Mouse (Mus musculus) CH12F3 (cell line): ENCODE results near the gene Numb.

ENCODE experiments used
- in situ Hi-C: fragments of 300-500 bp; cut with MboI; formaldehyde crosslinking; loops from 2 replicates; pipeline ENCODE4 v1.14.3; 2020; ENCODE audit warnings: low sequenced_read_pairs

Numb gene

DNA sequence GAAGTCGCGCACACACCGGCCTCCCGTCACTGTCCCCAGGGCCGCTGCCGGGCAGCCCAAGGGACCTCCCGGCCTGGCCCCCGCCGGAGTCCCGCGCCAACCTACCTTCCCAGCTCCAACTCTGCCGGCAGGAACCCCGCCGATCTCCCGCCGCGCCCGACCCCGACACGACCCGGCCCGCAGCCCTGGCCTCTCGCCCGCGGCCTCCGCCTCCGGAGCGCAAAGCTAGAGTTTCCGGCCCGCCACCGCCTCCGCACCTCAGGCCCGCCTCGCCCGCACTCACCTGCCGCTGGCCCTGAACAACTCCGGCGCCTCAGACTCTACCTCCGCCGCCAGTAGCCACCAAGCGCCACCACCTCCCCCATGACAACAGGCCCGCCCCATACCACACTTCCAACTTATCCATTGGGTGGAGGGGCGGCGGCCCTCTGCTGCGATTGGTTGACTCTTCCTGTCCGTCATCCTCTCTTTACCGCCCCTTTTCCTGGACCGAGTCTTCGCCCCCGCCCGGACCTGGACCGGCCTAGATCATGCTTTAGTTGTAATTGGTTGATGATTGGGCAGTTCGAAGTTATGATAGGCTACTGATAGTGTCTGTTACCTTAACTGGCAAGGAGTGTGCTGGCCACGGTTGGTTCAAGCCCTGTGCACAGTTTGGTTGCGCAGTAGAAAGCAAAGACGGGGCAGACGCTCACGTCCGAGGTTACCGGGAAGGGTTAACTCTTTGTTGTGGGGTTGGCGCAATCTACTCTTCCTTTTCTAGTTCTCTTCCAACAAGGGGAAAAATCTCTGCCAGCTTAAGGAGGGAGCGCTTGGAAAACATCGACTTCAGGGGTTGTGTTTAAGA is at the start of gene Numb:
Gene Numb (minus strand): TSS at position 400 of the 847 bp plus-strand sequence.
- in situ Hi-C loops: no loop called here

DNA sequence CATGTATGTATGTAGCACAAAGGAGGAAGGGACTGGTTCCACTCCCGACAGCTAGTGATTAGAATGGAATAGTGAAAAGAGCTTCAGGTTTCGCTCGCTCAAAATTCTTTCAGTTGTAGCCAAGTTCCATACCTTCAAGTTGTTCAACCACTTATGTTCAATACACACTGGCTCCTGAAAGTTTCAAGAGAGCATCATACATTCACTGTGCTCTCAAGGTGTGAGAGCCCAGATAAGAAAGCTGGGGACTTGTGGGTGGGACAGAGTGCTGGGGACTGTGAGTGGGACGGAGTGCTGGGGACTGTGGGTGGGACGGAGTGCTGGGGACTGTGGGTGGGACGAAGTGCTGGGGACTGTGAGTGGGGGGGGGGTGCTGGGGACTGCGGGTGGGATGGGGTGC is 43.5 kb upstream of the Numb start:
- in situ Hi-C loops: no loop called here

DNA sequence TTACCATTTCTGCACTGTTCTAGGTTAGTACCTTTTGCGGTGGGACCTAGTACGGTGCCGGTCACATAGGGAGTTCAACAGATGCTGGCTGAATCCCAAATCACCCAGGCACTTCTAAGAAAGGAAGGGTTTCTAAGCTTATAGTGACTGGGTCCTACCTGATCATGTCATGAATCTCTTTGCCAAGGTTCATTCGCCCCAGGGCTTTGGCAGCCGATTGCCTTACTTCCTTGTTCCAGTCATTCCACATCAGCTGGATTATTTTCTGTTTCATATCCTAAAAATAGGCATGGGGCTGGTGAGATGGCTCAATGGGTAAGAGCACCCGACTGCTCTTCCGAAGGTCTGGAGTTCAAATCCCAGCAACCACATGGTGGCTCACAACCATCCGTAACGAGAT is 36.5 kb upstream of the Numb start:
- in situ Hi-C loops: no loop called here

DNA sequence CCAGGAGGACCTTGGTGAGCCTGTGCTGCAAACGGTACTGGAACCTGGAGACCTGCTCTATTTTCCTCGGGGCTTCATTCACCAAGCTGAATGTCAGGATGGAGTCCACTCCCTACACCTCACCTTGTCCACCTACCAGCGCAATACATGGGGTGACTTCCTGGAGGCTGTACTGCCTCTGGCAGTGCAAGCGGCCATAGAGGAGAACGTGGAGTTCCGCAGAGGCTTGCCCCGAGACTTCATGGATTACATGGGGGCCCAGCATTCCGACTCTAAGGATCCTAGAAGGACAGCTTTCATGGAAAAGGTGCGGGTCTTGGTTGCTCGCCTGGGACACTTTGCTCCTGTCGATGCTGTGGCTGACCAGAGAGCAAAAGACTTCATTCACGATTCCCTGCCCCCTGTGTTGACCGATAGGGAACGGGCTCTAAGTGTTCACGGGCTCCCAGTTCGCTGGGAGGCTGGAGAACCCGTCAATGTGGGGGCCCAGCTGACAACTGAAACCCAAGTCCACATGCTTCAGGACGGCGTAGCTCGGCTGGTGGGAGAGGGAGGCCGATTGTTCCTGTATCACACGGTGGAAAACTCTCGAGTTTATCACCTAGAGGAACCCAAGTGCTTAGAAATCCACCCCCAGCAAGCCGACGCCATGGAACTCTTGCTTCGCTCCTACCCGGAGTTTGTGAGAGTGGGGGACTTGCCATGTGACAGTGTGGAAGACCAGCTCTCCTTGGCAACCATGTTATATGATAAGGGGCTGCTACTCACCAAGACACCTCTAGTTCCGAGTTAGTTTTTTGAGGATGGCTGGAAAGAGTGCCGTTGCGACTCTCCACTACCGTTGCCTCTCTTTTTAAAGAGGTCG is 30.2 kb upstream of the Numb start:
- in situ Hi-C loops: no loop called here

DNA sequence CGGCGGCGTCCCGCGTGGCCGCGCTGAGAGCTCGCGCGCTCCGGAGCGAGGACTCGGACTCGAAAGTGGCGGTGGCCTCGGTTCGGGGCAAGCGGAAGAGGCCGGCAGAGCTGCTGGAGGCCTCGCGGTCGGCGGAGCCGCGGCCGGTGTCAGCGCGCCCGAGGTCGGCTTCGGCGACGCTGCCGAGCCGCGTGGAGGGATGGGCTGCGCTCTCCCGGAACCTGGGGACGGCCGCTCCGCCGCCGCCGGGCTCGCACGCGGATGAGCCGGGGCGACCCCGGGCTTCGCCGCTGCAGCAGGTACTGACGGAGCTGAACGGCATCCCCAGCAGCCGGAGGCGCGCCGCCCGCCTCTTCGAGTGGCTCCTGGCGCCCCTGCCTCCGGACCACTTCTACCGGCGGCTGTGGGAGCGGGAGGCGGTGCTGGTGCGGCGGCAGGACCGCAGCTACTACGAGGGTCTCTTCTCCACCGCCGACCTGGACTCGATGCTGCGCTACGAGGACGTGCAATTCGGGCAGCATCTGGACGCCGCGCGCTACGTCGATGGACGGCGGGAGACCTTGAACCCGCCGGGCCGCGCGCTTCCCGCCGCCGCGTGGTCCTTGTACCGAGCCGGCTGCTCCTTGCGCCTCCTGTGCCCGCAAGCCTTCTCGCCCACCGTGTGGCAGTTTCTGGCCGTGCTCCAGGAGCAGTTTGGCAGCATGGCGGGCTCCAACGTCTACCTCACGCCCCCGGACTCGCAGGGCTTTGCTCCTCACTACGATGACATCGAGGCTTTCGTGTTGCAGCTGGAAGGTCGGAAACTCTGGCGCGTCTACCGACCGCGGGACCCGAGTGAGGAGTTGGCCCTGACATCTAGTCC is 29.3 kb upstream of the Numb start:
- in situ Hi-C loops: no loop called here

DNA sequence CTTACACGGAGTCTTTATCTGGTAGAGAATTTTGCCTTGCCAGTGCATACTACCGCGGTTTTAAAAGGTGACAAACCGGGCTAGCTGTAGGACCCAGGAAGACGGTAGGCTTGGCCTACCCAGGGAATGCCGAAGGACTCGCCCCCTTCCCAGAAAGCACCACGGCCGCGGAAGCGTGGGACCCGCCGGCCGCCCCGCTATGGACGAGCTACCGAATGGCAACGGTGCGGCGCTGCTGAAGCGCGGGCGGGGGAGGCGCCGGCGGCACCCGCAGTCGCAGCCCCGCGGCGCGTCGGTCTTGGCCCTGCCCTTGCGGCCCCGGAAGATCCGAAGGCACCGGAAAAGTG is 28.7 kb upstream of the Numb start, which contains the start of gene Riox1:
Gene Riox1 (plus strand): TSS at position 116 of the 347 bp plus-strand sequence.
- in situ Hi-C loops: no loop called here

DNA sequence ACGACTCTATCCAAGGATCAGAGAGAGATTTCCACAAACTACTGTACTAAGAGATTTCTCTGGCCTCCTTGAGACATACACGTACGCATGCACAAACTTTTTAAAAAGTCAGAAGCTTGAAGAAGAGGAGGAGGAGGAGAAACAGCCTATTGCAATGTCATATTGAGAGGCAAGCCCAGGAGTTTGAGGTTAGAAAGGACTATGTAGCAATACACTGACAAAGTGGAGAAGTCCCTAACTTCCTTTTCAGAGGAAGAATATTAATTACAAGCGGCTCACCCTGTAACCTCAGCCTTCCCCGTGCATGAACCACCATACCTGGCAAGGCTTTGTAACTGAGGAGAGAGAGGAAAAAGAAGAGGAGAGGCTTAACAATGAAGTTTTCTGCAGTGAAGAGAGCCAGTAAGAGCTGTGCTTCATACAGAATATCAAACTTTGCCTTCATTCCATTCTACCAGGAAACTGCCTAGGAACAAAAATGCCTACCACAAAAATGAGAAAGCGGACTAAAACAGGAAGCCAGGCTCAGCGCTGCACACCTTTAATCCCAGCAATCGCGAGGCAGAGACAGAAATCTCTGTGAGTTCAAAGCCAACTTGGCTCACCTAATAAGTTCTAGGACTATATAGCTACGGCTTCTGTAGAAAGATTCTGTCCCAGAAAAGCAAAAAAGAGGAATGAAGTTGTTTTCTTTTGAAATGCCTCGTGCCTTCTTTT is 28.2 kb upstream of the Numb start:
- in situ Hi-C loops: loop anchor here (25.0 kb wide), 1 partner anchor 238 kb away; no protein-coding TSS in a partner anchor

DNA sequence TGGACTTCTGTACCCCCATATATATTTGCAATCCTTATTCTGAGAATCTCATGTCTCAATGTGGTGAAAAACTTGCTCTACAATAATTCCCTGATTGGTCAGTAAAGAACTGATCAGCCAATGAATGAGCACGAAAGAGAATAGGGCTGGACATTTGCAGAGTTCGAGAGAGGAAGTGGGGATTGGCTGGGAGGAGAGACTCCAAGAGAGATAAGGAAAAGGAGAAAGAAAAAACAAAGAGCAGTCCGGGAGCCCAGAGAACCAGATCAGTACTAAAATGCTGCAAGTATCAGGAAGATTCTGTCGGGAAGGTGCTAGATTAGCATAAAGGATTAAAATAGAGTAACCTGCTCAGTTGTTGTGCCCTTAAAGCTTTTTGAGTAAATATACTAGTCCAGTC is 27.3 kb upstream of the Numb start:
- in situ Hi-C loops: loop anchor here (25.0 kb wide), 1 partner anchor 237 kb away; no protein-coding TSS in a partner anchor

DNA sequence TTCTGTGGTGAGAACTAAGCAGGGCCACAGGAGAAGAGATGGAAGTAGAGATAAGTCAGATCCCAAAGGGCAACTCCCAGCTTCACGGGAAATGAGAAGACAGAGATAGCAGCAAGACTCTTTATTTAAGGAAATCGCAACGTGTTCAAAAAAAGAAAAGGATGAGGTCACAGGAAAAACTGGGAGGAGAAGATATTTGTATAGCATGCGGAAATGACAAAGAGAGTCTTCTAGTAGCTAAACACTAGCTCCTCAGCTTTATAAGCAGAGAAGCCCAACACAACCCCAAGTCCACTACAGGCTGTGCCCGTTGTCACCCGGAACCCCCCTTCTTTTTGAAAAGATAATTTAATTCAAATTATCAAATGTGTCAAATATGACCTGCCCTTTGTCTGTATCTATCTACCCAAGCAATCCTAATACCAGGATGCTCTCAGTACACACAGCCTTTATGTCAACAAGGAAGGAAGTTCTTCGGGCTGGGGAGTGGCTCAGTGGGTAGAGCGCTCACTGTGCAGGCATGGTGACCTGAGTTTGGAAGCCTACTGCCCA is 25.6 kb upstream of the Numb start:
- in situ Hi-C loops: loop anchor here (25.0 kb wide), 1 partner anchor 235 kb away; no protein-coding TSS in a partner anchor

DNA sequence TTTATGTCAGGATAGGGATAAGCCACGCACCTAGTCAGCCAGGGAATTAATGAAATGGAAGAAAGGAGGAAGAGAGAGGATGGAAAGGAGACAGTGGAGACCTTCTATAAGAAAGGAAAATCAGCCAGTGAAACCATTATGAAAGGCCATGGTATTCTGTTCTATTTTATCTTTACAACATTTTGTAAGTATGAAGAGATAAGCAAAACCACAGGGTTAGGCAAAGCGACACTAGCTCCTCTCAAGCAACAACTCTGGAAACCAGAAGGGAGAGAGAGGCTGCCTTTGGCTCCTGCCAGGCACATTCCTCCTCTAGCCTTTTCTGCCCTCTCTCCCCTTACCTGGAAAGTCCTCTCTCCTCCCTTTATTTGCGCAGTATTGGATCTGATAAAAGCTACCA is 20.2 kb upstream of the Numb start:
- in situ Hi-C loops: loop anchor here (25.0 kb wide), 1 partner anchor 230 kb away; no protein-coding TSS in a partner anchor

DNA sequence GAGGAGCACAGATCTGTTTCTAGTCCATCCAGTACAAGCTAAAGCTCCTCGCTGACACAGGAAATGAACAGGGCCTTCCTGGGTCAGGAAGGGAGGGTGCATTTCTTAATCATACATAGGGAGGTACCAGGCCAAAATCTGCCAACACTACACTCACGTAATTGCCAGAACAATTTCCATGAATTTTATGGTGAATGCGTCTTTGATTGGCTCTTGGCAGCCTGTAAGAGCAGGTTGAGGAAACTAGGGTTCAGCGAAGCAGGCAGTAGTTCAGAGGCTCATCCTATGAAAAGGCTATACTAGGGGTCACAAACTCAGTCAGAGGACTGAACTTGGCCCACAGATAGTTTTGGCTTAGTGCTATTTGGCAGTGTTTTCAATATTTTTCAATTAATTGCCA is 18.3 kb upstream of the Numb start:
- in situ Hi-C loops: loop anchor here (25.0 kb wide), 1 partner anchor 228 kb away; no protein-coding TSS in a partner anchor

DNA sequence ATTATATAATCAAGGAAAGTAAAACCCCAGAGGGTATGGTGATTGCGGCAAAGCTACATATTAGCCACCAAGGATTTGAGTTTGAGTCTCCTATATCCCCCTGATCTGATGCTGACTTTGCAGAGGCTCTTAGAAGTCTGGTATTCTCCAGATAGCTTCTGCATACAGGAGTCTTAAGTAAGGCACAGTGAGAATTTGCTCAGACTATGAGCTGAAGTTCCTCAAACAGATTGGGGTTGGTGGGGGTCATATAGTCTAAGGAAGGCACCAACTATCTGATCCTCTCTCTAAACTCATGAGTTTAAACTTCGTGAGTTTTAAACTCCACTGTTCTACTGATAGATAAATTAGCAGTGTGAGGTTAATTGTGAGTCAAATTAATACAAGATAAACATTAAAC is 17.6 kb upstream of the Numb start:
- in situ Hi-C loops: loop anchor here (25.0 kb wide), 1 partner anchor 227 kb away; no protein-coding TSS in a partner anchor

DNA sequence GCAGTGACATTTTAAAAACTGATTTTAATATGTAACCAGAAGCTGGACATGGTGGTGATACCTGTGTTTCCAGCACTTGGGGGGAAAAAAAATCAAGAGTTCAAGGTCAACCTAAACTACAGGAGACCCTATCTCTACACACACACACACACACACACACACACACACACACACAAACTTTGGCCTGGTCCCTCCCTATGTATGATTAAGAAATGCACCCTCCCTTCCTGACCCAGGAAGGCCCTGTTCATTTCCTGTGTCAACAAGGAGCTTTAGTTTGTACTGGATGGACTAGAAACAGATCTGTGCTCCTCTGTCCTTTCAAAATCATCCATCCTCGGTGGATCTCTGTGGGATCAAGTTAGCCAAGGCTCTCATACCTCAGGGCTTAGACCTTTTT is 16.9 kb upstream of the Numb start:
- in situ Hi-C loops: loop anchor here (25.0 kb wide), 1 partner anchor 226 kb away; no protein-coding TSS in a partner anchor

DNA sequence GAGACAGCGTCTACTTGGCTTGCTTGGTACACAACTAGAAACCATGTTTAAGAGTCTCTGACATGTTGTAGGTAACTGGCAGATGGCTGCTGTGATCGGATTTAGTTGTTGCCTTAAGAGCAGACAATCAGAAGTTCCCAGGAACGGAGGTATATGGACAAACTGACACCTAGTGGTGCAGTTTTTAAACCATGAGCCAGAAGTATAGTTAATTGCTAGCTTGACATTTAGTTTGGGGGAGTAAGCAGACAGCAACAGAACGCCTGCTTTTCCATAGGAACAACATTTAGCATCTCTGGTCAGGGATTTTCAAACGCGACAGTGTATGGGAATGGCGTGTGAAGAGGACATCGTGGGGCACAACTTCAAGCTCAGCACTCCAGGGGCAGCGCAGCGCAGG is 15.9 kb upstream of the Numb start:
- in situ Hi-C loops: loop anchor here (25.0 kb wide), 1 partner anchor 225 kb away; no protein-coding TSS in a partner anchor

DNA sequence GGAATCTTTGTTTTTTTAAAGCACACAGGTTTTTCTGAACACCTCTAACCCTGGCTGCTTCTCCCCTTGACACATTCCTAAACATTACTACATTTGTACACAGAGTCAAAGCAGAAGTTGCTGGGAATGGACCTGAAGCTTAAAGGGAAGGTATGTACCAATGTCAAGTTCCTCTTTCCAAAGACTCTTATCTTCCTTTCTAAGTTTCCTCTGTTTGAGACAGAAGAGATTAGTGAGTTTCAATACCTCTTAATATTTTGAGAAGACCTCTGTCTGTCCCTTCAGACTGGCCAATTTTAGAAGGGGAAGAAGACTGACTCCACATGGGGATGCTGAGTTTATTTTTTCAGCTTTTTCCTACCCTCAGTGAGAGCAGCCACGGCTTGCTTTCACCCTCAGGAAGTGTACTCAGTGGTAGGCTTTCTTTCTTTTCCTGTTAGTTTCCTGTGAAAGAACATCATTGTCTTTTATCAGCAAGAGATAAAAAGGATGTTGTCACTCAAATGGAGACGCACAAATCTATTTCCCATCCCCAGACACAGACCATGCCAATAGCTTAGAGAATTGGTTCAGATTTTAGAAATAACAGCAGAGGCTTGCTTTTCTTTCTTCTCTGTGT is 7.6 kb upstream of the Numb start:
- in situ Hi-C loops: loop anchor here (25.0 kb wide), 1 partner anchor 217 kb away; no protein-coding TSS in a partner anchor

DNA sequence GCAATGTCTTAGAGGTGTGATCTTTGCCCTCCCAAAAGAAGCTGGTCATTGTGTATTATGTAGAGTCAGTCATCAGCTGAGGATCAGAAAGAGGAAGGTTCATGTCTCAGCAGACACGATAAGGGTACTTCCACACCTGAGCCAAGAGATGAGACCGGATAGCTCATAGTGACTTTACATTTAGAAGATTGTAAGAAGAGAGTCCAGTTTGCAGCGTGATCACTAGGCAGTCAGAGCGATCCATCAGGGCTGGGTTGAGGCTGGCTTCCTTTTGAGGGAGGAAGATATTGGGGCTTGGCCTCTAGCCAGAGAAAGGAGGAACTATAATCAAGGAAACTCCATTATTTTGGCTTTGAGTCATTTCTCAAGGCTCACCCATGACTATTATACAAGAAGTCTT is 6.0 kb upstream of the Numb start:
- in situ Hi-C loops: loop anchor here (25.0 kb wide), 1 partner anchor 215 kb away; no protein-coding TSS in a partner anchor

DNA sequence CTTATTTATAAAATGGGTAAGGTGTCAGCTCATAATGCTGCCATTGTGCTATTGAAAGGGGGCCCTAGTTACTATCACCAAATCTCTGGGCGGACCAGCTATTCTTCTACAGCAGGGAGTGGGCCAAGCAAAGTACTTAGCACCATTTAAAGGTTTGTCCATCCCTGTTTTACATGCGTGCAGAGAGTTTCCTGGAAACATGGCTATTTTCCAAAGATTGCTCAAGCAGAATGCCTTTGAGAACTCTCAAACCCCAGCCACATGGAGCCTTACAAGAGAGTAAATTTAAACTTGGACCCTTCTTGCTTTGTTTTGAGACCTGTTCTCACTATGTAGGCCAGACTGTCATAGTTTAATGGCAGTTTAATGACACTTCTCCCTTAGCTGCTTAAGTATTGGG is 4.3 kb upstream of the Numb start:
- in situ Hi-C loops: loop anchor here (25.0 kb wide), 1 partner anchor 214 kb away; no protein-coding TSS in a partner anchor

DNA sequence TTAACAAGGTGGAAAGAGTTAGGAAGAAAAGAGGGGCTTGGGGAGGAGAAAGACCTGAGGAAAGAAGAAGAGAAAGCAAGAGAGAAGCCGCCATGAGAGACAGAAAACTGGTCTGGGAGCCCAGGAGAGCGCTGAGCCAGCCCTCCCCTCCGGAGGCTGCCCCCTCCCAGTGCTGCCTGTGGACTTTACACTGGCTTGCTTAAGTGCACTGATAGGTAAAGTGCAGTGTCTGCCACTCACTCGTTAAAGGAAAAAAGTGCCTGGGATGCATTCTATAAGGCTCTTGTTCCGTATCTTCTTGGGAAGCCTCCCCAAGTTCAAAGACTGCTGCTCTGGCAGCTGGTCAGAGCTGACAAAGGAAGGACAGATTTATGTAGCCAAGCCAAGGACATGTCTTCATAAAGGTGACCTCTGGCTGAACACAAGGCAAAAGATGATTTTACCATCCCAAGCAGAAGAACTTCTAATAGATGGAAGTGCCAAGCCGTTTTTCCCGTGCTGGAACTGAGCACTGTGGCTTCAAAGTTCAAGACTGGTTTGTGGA is 3.5 kb upstream of the Numb start:
- in situ Hi-C loops: loop anchor here (25.0 kb wide), 1 partner anchor 213 kb away; no protein-coding TSS in a partner anchor
